Mouse (Mus musculus): ENCODE measurements around the gene Clns1a. TPM values are rescaled to one million over a fixed set of nuclear protein-coding genes. Genes with fewer than 3 reads are reported as not detected.

Clns1a gene
- polyA plus RNA-seq, 1 experiment = 9.9 TPM

DNA sequence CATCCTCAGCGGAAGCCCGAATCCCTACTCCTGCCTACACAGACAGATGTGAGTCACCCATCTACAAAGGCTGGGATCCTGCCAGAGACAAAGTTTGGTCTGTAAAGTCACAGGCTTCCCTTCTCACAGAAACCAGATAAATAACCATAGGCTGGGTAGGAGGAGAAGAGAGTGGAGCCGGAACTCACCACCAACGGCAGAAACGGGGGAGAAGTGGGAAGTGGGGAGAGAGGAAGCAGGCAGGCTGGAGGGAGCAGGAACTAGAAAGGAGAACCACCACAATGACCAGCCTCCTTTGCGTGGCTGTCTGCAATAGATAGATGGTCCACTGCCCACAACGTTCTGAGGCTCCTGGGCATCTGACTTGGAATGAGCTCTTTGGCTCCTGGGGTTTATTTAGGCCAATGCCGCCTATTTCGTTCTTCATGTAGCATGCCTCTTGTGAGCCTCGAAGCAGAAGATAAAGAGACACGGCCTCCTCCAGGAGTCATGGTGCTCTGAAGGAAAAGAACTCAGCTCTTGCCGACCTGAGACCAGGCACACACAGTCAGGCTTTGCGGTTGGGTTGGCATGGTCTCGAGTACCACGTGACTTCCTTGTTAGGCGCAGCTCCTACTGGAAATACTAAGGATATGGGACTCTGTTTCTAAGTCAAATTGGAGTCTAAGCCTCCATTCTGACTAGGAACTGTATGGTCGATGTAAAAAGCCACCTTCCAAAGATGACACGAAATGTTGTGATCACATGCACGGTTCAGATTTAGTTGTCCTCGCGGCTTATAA is 68.9 kb downstream of the Clns1a start:
- WGBS = 69% methylated on average over 21 of the region's 21 CpGs
- TF ChIP-seq POLR2A (IDR thresholded peaks at IDR 0.05; ENCODE audit: low read depth, low read length) (no peak), CTCF (IDR thresholded peaks at IDR 0.05; ENCODE audit: extremely low read depth, insufficient read length, insufficient replicate concordance, low read depth, low read length) (no peak)
- no peaks in the 10 kb centered on the region for H3K27me3 ChIP-seq (ENCODE audit: control insufficient read depth, insufficient read depth, low read length)
- H3K4me1 ChIP-seq (ENCODE audit: control insufficient read depth, insufficient read depth, insufficient read length, low read length) = peaks cover 22% of the 10 kb centered on the region; the same call in 1 of the 2 replicates
- H3K27ac ChIP-seq (ENCODE audit: insufficient read depth, low read depth, low read length) = 0 out of 2 replicates have a peak overlapping the region, but pooled peaks have one; percentile 9
- H3K4me3 ChIP-seq (ENCODE audit: low read depth, low read length) = no peak overlapping the region
- no peaks in the 10 kb centered on the region for H3K36me3 ChIP-seq (ENCODE audit: control insufficient read depth, insufficient read depth, low read length)

- H3K27me3 ChIP-seq (ENCODE audit: control insufficient read depth, insufficient read depth, low read length) = no peaks in the 10 kb centered on the region
- no peaks in the 10 kb centered on the region for H3K36me3 ChIP-seq (ENCODE audit: control insufficient read depth, insufficient read depth, low read length)
- peak overlapping the region; percentile 97 for H3K27ac ChIP-seq (ENCODE audit: insufficient read depth, low read depth, low read length)
- peaks cover 22% of the 10 kb centered on the region; the same call in 1 of the 2 replicates for H3K4me1 ChIP-seq (ENCODE audit: control insufficient read depth, insufficient read depth, insufficient read length, low read length)
- TF ChIP-seq CTCF (IDR thresholded peaks at IDR 0.05; ENCODE audit: extremely low read depth, insufficient read length, insufficient replicate concordance, low read depth, low read length) = no peak
- no peak for TF ChIP-seq POLR2A (IDR thresholded peaks at IDR 0.05; ENCODE audit: low read depth, low read length)
- H3K4me3 ChIP-seq (ENCODE audit: low read depth, low read length) = no peak overlapping the region
- WGBS = 32% methylated on average over 5 of the region's 5 CpGs
These were observed 69.5 kb downstream of the Clns1a start for GRCm38 (mm10) chr7:97765963-97766347.

- Histone ChIP-seq H3K4me1 (ENCODE audit: control insufficient read depth, insufficient read depth, insufficient read length, low read length) (peaks cover 22% of the 10 kb centered on the region; the same call in 1 of the 2 replicates), H3K27ac (ENCODE audit: insufficient read depth, low read depth, low read length) (peak overlapping the region; percentile 97), H3K27me3 (ENCODE audit: control insufficient read depth, insufficient read depth, low read length) (no peaks in the 10 kb centered on the region), H3K36me3 (ENCODE audit: control insufficient read depth, insufficient read depth, low read length) (no peaks in the 10 kb centered on the region), H3K4me3 (ENCODE audit: low read depth, low read length) (no peak overlapping the region)
- TF ChIP-seq CTCF (IDR thresholded peaks at IDR 0.05; ENCODE audit: extremely low read depth, insufficient read length, insufficient replicate concordance, low read depth, low read length) = no peak
- peak; percentile 46; the same call in 1 of the 2 replicates for TF ChIP-seq POLR2A (IDR thresholded peaks at IDR 0.05; ENCODE audit: low read depth, low read length)
- 39% methylated on average over 9 of the region's 9 CpGs for WGBS
These were observed 70.2 kb downstream of the Clns1a start for GRCm38 (mm10) chr7:97766406-97767166.

- H3K27me3 ChIP-seq (ENCODE audit: control insufficient read depth, insufficient read depth, low read length) = no peaks in the 10 kb centered on the region
- peaks cover 23% of the 10 kb centered on the region; the same call in 1 of the 2 replicates for H3K4me1 ChIP-seq (ENCODE audit: control insufficient read depth, insufficient read depth, insufficient read length, low read length)
- WGBS = 67% methylated on average over 8 of the region's 8 CpGs
- no peak for TF ChIP-seq CTCF (IDR thresholded peaks at IDR 0.05; ENCODE audit: extremely low read depth, insufficient read length, insufficient replicate concordance, low read depth, low read length)
- no peak for TF ChIP-seq POLR2A (IDR thresholded peaks at IDR 0.05; ENCODE audit: low read depth, low read length)
- H3K27ac ChIP-seq (ENCODE audit: insufficient read depth, low read depth, low read length) = no peak overlapping the region
- no peaks in the 10 kb centered on the region for H3K36me3 ChIP-seq (ENCODE audit: control insufficient read depth, insufficient read depth, low read length)
- no peak overlapping the region for H3K4me3 ChIP-seq (ENCODE audit: low read depth, low read length)
These were observed 71.4 kb downstream of the Clns1a start for GRCm38 (mm10) chr7:97767841-97768240.

DNA sequence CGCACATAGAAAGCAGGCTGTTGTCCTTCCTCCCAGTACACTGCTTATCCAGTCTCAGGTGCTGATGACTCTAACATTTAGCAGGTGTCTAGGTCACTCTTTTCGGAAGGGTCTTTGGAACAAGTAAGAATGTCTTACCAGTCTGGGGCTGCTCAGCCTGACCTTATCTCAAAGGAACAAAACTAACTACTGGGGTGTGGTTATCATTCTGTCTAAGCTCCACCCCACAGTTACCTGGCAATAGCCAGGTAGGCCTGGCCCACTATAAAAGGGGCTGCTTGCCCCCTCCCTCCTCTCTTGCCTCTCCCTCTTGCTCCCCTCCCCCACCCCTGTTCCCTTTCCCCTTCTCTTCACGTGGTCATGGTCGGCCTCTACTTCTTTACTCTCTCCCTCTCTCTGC is 72.6 kb downstream of the Clns1a start:
- no peak for TF ChIP-seq CTCF (IDR thresholded peaks at IDR 0.05; ENCODE audit: extremely low read depth, insufficient read length, insufficient replicate concordance, low read depth, low read length)
- no peak for TF ChIP-seq POLR2A (IDR thresholded peaks at IDR 0.05; ENCODE audit: low read depth, low read length)
- Histone ChIP-seq H3K27me3 (ENCODE audit: control insufficient read depth, insufficient read depth, low read length) (no peaks in the 10 kb centered on the region), H3K4me1 (ENCODE audit: control insufficient read depth, insufficient read depth, insufficient read length, low read length) (peaks cover 26% of the 10 kb centered on the region; the same call in 1 of the 2 replicates), H3K27ac (ENCODE audit: insufficient read depth, low read depth, low read length) (no peak overlapping the region), H3K4me3 (ENCODE audit: low read depth, low read length) (no peak overlapping the region), H3K36me3 (ENCODE audit: control insufficient read depth, insufficient read depth, low read length) (no peaks in the 10 kb centered on the region)
- WGBS = 37% methylated on average over 4 of the region's 4 CpGs

Other genes with a start within 250 kb of the Clns1a start
- 2.6 and 6.2 TPM in 2 replicates for gene Kctd14, start 245.3 kb upstream of the Clns1a start, polyA plus RNA-seq (2012; rRNA removed)
- 27.2 and 42.1 TPM in 2 replicates for gene Ints4, start 215.7 kb upstream of the Clns1a start, polyA plus RNA-seq (2012; rRNA removed)
- 27.8 and 39.7 TPM in 2 replicates for gene Aamdc, start 117.1 kb upstream of the Clns1a start, polyA plus RNA-seq (2012; rRNA removed)
- gene Rsf1, start 116.7 kb upstream of the Clns1a start, polyA plus RNA-seq (2012; rRNA removed) = 0.25 and 0.93 TPM in 2 replicates
- gene Aqp11, start 41.7 kb downstream of the Clns1a start, polyA plus RNA-seq (2012; rRNA removed) = 34.4 and 88.3 TPM in 2 replicates
- 20.8 and 56.4 TPM in 2 replicates for gene Pak1, start 91.9 kb downstream of the Clns1a start, polyA plus RNA-seq (2012; rRNA removed)
- not detected in 2 replicates for gene Gdpd4, start 223.3 kb downstream of the Clns1a start, polyA plus RNA-seq (2012; rRNA removed)

Data from small intestine, adult 2 months (tissue).